Mouse (Mus musculus): Measurements from ENCODE around the gene Hgfac.
A peak's percentile ranks its signal among the peaks of the same experiment; 100 is the strongest.

Gene Hgfac

DNA sequence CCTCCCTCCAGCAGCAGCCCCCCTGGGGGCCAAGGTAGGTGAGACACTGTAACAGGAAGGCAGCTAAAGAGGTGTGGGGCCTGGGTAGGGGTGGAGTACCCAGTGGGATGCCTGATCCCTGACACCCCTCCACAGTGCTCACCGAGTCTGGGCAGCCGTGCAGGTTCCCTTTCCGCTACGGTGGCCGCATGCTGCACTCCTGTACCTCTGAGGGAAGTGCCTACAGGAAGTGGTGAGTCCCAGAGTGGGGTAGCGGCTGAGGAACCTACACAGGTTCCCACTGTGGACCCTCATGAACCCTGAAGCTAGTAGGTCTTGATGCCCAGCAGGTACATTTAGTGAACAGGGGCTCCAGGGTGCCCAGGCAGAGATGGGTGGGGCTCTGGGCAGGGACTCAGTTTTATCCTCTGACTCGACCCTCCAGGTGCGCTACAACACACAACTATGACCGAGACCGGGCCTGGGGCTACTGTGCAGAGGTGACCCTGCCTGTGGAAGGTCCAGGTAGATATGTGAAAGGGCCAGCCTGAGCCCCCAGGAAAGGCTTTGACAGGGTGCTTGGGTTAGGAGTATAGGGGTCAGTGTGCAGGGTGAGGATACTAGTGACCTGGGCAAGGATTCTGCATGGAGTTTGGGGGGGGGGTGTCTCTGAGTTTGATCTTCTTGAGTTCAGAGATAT is 1.3 kb downstream of the Hgfac start:
- DNase-seq (ENCODE audit: low read depth), result peak; percentile 45

DNA sequence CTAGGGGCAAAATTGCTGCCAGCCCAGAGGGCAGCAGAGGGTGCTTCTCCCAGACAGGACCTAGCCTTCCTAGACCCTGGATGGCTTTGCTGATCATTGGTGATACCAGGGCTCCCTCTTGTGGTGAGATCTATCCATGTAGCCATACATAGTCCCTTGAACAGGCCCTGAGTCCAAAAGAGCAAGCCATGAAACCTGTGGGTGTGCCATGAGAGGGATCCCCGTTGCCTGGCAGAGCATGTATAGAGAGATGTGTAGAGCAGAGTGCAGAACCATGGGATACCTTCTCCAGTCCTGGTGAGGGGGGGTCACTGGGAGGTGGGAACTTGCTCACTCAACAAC is 1.8 kb downstream of the Hgfac start:
- peak; percentile 85 for DNase-seq (ENCODE audit: low read depth)

DNA sequence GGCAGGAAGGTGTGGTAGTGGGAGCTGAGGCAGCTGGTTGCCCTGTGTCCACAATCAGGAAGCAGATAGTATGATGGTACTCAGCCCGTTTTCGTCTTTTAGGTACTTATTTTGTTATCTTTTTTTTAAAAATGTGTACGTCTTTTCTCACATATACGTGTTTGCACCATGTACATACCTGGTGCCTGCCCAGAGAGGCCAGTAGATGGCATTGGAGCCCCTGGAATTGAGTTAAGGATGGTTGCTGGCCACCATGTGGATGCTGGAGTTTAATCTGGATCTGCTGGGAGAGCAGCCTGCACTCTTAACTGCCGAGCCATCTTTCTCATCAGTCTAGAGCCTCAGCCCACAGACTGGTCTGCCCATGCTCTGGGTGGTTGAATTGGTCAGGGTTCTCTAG is 9.2 kb downstream of the Hgfac start:
- no peak for DNase-seq (ENCODE audit: low read depth)

DNA sequence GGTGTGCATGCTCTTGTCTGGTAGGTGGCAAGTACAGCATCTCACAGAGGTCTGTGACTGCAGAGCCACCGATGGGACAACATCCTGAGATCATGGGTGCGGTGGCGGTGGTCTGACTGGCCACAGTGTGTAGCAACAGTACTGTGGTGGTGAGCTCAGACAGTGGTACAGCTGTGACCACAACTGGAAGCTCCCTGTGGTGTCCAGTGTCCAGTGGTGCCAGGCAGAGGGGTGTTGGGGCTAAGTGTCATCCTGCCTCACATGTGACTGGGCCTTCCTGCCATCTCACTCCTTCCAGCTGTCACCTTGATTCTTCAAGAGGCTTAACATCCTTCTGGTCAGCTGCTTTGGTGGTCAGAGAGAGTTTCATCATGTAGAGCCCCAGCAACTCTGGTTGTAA is 13.3 kb downstream of the Hgfac start:
- DNase-seq (ENCODE audit: low read depth), result no peak

DNA sequence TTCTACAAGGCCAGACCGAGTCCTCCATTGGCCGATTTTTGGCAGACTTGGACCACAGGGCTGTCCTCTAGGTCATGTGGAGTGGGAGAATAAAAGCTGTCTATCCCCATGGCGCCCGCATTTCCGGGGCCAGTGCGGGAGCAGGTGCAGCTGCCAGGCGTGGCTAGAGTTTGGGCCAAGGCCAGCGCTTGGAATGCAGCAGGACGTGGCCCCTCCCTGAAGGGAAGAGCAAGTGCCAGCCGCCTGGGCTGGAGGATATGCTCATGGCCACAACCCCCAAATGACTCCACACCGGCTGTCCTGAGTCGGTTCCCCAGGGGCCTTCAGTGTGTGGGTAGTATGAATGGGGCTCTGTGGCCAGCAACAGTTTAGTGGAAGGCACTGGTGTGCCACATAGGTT is 13.8 kb downstream of the Hgfac start:
- no peak for DNase-seq (ENCODE audit: low read depth)

DNA sequence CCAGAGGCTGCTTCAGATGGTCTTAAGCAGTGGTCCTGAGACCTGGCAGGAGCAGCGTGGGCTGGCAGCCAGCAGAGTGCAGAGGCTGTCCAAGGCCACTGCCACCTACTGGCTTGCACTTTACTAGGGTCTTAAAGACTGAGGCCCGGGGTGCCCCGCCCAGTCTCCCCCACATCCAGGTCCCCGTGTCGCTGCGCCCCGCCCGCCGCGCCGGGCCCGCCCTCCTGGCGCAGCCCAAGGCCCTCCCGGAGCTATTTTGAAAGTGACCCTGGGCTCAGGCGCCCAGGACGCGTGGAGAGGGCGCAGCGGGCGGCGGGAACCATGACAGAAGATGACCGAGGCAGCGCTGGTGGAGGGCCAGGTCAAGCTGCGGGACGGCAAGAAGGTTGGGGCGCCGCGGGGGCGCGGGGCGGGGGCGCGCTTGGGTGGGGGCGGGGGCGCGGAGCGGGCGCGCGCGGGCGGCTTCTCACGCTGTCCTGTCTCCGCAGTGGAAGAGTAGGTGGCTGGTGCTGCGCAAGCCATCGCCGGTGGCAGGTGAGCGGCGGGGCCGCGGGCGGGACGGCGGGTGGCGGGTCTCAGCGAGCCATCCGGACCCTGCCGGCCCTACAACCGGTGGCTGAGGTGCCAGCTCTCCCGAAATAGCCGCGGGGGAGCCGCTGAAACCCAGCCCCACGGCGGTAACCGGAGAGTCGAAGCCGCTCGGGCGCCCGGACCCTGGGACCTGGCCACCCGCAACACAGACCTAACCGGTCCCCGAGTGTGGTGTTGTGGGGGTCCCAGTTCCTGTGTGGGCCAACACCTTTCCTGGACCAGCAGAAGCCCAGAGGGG is 15.5 kb downstream of the Hgfac start, which contains the start of gene Dok7:
Gene Dok7 (plus strand): TSS at position 163 of the 829 bp plus-strand sequence.
- DNase-seq (ENCODE audit: low read depth), result no peak

DNA sequence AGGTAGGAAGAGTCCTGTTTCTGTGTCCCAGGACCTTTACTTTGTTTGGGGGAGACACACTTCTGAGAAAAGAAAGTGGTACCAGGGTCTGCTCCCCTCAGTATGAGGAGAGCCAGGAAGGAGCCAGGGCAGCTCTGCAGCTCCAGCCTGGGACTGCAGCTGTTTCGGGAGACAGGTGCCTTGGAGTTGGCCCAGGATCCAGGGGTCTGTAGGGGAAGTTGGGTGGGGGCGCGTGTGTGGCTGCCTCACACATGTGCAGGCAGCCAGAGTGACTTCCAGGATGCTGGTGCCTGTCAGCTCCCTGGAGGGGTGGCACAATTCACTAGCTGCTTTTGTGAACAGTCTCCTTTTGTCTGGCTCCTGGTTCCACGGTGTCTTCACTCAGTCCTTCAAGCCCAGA is 16.3 kb downstream of the Hgfac start:
- DNase-seq (ENCODE audit: low read depth), result no peak

DNA sequence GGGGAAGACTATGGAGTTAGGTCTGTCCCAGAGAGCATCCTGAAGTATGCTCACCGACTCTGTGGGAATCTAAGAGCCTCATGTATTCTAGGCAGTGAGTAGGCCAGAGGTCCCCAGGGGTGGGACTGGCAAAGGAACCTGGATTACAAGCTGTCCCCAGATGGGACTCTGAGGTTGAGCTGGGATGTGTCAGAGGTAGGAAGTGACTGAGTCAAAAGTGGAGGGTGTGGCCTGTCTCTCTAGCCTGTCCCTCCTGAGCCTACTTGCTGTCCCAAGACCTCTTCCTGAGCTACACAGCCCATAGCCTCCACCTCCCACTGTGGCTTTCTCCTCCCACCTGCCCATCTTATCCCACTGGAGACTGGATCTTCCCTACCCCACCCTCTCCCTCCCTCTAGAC is 16.9 kb downstream of the Hgfac start:
- no peak for DNase-seq (ENCODE audit: low read depth)

DNA sequence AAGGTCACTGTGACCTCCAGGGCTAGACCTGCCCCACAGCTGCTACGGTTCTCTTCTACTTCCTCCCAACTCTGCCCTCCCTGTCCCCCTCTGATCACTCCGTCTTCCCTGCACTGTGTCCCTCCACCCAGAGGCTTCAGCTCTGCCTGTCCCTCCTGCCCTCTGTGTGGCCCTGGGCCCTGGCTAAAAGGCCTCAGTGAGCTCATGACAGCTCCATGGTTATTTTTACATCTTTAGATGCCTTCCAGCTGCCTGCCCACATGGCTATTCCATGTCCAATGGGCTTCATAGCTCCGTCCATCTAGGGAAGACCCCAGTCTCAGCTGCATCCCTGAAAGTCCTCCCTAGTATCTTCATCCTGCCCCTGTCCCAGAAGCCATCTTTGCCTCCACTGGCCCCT is 18.8 kb downstream of the Hgfac start:
- DNase-seq (ENCODE audit: low read depth), result no peak

DNA sequence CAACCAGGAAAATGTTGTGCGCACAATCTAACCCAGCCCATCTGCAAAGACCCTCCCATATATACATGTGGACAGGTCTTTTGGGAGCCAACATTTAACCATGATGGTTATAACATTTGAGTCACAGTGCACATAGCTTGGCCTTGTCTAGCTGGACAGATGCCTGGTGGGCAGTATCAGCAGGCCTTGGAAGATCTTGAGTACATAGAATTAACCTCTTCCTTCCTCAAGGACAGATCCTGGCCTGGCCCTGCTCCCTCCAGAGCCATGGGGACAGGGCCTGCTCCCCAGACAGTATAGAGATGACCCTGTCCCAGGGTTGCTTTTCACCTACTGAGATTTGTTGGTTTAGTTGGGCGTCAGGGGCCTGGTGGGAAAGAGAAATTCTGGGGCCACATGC is 28.5 kb downstream of the Hgfac start:
- no peak for DNase-seq (ENCODE audit: low read depth)

DNA sequence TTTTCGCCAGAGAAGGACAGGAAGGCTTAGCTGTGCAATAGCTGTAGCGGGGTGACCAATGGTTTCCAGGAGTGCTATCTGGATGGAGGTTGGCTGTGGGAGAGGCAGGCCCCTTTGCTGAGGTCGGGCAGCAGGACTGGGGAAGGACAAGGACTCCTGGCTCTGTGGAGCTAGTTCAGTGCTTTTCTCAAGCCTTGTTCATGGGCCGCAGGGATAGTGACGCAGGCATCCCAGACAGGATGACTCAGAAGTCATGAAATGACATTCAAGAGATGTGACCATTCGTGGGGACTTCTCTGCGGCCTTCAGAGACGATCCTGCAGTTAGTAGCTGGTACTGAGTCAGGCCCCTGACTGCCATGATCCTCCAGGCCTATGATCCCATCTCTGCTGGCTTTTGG is 29.0 kb downstream of the Hgfac start:
- DNase-seq (ENCODE audit: low read depth), result no peak

DNA sequence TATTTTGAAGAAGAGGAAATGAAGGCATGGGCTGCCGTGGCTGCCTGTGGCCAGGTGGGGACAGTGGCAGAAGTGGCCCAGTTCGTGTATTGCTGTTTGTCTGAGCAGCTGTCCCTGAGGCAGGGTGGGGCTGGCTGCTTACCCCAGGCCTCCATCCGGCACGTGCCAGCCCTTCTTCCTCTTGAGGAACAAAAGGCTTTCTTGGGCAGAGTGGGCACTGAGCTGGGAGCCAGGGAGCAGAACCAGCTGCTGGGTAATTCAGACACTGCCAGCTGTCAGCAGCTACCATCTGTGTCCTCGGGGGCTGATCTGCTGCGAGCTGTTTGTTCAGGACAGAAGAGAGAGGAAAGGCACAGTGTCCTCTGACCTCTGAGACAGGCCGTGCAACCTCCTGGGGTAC is 29.6 kb downstream of the Hgfac start:
- DNase-seq (ENCODE audit: low read depth), result no peak

DNA sequence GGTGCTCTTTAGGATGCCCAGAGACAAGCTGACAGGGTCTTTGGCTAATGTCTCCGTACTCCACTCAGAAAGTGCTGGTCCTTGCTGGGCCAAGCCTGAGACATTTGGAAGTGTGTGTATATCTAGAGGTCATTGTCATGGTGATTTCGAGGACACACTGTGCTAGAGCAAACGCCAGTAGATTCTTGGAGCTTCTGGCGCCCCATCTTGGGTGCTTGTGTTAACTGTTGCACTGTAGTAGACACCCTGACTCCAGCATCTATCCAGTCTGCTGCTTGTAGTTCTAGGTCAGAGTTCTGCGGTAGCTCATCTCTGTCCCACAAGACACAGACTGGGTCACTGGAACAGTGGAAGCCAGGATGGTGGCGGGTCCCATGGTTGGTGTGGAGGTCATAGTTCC is 30.5 kb downstream of the Hgfac start:
- no peak for DNase-seq (ENCODE audit: low read depth)

DNA sequence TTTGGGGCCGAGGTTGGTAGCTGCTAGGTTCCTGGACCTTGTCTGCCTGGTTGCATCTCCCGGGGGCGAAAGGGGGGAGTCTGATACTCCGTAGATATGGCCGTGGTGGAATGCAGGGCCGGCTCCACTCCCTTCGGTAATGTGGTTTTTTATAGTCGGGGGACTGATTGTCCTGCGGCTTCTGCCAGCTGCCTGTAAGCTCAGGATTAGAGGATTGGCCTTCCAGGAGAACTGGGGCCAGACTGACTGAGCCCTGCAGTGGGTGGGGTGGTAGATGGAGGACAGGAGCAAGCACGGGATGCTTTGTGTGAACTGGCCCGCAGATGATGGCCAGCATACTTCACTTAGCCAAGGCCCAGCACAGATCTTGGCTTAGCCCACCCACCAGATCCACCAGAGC is 31.9 kb downstream of the Hgfac start:
- DNase-seq (ENCODE audit: low read depth), result no peak

DNA sequence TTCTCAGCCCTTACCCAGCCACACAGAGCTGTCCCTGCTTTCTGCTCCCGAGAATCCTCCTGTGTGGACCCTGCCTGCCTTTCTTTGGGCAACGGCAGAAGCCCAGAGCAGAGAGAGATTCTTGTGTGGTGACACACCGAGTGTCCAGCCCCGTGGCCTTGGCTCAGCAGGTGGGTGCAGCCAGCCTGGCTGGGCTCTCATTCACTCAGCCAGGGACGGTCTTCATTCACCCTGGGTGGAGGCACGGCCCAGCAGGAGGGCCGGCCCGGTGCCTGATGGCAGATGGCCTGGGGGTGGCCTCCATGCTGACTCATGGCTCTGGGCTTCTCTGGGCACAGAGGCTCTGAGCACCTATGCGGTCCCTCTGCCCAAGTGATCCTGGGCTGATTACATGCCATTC is 32.7 kb downstream of the Hgfac start:
- no peak for DNase-seq (ENCODE audit: low read depth)

DNA sequence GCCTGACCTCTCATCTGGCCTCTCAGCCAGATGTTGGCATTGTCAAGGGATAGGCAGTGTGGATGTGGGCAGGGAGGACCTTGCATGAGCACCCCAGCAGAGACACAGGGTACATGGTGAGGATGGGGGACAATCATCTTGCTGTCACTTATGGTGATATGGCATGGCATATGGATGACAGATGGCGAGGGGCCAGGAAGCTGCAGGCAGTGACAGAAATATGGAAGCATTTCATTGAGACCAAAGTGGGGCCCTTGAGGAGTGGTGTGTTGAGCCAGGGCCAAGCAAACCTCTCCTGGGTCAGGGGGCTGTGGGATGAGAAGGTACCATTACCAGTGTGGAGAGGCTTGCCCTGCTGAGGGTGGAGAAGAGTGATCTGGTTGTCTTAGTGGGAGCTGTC is 35.1 kb downstream of the Hgfac start:
- no peak for DNase-seq (ENCODE audit: low read depth)

DNA sequence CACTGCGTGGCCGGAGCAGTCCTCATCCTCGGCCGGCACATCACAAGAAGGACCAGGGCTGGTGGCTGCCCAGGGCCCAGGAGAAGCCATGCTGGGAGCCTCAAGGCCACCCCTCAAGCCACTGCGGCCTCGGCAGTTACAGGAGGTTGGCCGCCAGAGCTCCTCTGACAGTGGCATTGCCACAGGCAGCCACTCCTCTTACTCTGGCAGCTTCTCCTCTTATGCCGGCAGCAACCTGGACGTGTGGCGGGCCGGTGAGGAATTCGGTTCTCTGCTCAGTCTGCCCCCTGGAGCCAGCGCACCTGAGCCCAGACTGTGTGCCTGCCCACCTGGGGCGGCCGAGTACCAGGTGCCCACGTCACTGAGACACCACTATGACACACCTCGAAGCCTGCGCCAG is 37.8 kb downstream of the Hgfac start:
- no peak for DNase-seq (ENCODE audit: low read depth)

DNA sequence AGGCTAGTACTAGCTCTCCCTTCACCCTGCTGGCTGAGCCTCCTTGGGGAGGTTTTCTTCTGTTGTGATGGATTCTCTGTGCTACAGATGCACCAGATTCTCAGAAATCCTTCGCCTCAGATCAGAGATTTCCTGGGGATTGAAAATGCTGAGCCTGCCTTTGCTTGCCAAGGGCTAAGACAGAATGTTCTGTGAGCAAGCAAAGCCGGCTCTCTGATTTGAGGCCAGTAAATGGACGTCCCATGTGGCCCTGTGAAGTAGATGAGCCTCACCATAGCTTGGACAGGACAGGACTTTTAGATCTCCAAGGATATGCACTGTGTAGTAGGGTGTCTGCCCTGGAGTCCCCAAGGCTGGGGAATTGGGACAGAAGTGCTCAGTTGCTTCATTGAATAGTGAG is 43.6 kb downstream of the Hgfac start:
- DNase-seq (ENCODE audit: low read depth), result no peak

DNA sequence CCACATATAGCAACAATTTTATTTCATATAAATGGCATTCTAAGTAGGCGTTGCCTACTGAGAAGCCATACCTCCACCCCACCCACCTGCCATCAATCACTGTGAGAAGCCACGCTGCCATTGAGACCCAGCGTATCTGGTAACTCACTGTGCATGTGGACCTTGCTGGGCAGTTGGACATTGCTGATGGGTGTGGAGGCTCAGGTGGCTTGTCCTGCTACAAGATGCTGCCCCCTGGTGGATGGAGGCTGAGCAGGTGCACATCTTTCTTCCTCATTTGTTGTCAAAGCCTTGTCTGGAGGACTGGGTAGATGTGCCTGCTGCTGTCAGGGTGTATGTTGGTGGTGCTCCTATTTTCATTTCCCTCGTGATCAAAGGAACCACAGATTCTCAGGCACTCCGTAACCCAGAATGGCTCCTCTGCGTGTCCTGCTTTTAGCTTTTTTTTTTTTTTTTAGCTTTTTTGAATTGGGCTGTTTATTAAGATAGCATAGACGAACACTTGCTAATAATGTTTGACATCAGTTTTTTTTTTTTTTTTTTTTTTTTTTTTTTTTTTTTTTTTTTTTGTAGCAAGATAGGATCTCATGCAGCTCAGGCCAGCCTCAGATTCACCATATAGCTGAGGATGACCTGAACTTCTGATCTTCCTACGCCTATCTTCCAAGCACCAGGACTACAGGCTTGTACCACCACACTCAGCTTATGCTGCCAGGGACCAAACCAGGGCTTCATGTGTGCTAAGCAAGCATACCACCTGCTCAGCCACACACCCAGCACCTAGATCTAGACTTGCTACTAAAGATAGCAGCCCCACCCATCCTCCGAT is 47.7 kb downstream of the Hgfac start:
- peak; percentile 69 for DNase-seq (ENCODE audit: low read depth)

DNA sequence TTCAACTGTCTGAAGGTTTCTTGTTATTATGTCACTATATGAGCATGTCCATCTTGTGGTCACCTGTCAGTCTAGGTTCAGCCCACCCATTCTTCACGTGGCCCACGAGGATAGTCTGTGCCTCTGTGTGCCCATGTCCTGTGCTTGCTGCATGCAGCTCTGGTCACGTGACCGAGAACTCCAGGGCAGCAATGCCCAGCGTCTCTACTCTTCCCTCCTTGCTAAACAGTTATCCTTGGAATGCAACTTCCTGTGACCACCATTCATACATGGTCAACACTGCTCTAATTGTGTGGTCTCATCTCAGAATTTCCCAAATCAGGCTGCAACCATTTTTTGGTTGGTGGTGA is 48.3 kb downstream of the Hgfac start:
- DNase-seq (ENCODE audit: low read depth), result no peak

DNA sequence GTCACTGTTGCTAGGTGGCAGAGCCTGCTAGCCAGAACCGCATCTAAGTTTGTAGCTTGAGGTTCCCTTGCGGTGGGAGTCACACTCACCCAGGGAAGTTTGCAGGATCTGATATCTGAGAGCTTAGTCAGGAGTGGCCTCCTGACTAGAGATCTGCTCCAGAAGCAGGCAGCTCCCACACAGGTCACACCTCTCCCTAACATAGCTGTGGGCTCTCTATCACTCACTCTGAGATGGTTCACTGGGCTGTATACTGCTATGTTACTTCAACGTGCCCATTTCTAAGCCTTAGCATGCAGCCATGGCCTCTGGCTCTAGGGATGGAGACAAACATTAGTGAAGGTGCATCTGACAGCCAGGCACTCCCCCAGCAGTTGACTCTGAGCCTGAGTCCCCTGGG is 50.3 kb downstream of the Hgfac start:
- DNase-seq (ENCODE audit: low read depth), result no peak
